Mouse (Mus musculus) hindbrain, embryonic 15.5 days (tissue): ENCODE results near the gene Tspan9. TPM values are rescaled to one million over a fixed set of nuclear protein-coding genes. Genes with fewer than 3 reads are reported as not detected.
A peak's percentile ranks its signal among the peaks of the same experiment; 100 is the strongest.

Experiments
- ATAC-seq: fragments of 200-750 bp; cut with Nextera tagmentation; 2 replicates; pipeline ENCODE4 v1.8.0; 2017; ENCODE audit warnings: low read depth, moderate number of reproducible peaks, moderate TSS enrichment; ENCODE audit not compliant: low FRiP score
- H3K27ac ChIP-seq: fragments of 300-500 bp; sonication (generic); replicated peaks from 2 replicates; pipeline ENCODE4 v1.5.1; 2015; ENCODE audit warnings: mild to moderate bottlenecking, inconsistent platforms
- H3K27me3 ChIP-seq: fragments of 300-500 bp; sonication (generic); 2 replicates; pipeline ENCODE4 v1.6.1; 2015; ENCODE audit warnings: control low read depth, inconsistent platforms
- H3K36me3 ChIP-seq: fragments of 300-500 bp; sonication (generic); 2 replicates; pipeline ENCODE4 v1.6.1; 2015; ENCODE audit warnings: control low read depth, inconsistent platforms
- H3K4me1 ChIP-seq: fragments of 300-500 bp; sonication (generic); replicated peaks from 2 replicates; pipeline ENCODE4 v1.6.1; 2015; ENCODE audit warnings: control low read depth, inconsistent platforms
- H3K4me2 ChIP-seq: fragments of 300-500 bp; sonication (generic); 2 replicates; pipeline ENCODE4 v1.6.1; 2015; ENCODE audit warnings: moderate library complexity, mild to moderate bottlenecking, inconsistent platforms
- H3K4me3 ChIP-seq: fragments of 300-500 bp; sonication (generic); 2 replicates; pipeline ENCODE4 v1.5.1; 2015; ENCODE audit warnings: mild to moderate bottlenecking, inconsistent platforms
- H3K9ac ChIP-seq: fragments of 300-500 bp; sonication (generic); 2 replicates; pipeline ENCODE4 v1.6.1; 2015; ENCODE audit warnings: inconsistent platforms
- H3K9me3 ChIP-seq: fragments of 300-500 bp; sonication (generic); 2 replicates; pipeline ENCODE4 v1.6.1; 2016; ENCODE audit warnings: control low read depth, inconsistent platforms
- WGBS: fragments of 180-500 bp; shearing (Covaris S2); methylation state at CpG from one replicate; pipeline ENCODE4 v1.1.7; 2015; 5-methylcytosine and 5-hydroxymethylcytosine counted together
- polyA plus RNA-seq: library from polyadenylated mRNA; unstranded; fragments of >200 nt; fragmentation: Nextera tagmentation; extraction: Ambion mirVana; gene quantifications from 2 replicates; pipeline ENCODE4 v1.2.1, GENCODE M21; 2015

The Tspan9 gene
- polyA plus RNA-seq, 1 experiment from 2014 or later, result 54.4 TPM

DNA sequence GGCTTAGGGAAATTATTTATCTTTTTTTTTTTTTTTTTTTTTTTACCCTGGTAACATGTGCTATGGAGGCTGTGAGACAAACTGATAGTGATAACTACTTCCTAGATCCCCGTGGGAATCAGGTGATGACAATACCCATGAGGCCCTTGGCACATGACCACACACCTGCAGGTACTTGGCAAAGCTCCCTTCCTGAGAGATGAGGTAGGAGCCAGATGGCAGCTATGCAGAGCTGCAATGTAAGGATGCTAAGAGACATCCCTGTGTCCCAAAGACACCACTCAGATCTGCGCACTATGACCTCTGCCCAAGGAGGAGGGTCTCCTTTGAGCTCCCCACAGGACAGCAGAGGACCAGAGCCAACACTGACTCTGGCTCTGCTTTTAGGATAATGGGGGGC lies 144.3 kb downstream of the Tspan9 start:
- Histone ChIP-seq H3K36me3 (no peaks in the 10 kb centered on the region), H3K4me3 (no peak overlapping the region), H3K9ac (no peak overlapping the region), H3K9me3 (no peaks in the 10 kb centered on the region), H3K27ac (no peak overlapping the region), H3K4me1 (peaks cover 26% of the 10 kb centered on the region), H3K4me2 (no peak overlapping the region), H3K27me3 (no peaks in the 10 kb centered on the region)
- no peak for ATAC-seq
- 81% methylated on average over 2 of the region's 2 CpGs for WGBS

GRCm38 (mm10) chr6:127996928-127997327 lies 146.5 kb downstream of the Tspan9 start:
- 82% methylated on average over 5 of the region's 5 CpGs for WGBS
- Histone ChIP-seq H3K4me1 (peaks cover 9% of the 10 kb centered on the region), H3K27me3 (no peaks in the 10 kb centered on the region), H3K4me3 (no peak overlapping the region), H3K4me2 (no peak overlapping the region), H3K27ac (no peak overlapping the region), H3K9ac (no peak overlapping the region), H3K36me3 (no peaks in the 10 kb centered on the region), H3K9me3 (no peaks in the 10 kb centered on the region)
- no peak for ATAC-seq

DNA sequence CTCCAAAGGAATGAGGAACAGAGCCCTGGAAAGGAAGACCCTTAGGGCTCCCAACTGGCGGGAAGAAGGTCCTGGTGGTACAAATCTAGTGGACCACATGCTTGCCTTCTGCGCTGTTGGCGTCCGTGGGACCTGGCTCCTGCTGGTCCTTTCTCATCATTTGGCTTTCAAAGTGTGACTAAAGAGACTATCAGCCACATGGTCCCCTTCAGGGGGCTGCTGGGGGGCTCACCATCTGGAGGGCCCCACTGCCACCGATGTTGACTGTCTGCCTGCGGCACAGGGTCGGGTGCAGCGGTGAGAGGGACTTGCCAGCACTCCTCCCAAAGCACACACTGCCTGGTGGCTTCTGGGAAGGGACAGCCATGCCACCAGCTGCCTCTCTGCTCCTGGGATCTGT lies 150.4 kb downstream of the Tspan9 start:
- Histone ChIP-seq H3K27me3 (no peaks in the 10 kb centered on the region), H3K4me1 (peaks cover 22% of the 10 kb centered on the region), H3K9me3 (no peaks in the 10 kb centered on the region), H3K9ac (no peak overlapping the region), H3K27ac (no peak overlapping the region), H3K4me2 (no peak overlapping the region), H3K4me3 (no peak overlapping the region), H3K36me3 (no peaks in the 10 kb centered on the region)
- no peak for ATAC-seq
- 58% methylated on average over 8 of the region's 8 CpGs for WGBS

DNA sequence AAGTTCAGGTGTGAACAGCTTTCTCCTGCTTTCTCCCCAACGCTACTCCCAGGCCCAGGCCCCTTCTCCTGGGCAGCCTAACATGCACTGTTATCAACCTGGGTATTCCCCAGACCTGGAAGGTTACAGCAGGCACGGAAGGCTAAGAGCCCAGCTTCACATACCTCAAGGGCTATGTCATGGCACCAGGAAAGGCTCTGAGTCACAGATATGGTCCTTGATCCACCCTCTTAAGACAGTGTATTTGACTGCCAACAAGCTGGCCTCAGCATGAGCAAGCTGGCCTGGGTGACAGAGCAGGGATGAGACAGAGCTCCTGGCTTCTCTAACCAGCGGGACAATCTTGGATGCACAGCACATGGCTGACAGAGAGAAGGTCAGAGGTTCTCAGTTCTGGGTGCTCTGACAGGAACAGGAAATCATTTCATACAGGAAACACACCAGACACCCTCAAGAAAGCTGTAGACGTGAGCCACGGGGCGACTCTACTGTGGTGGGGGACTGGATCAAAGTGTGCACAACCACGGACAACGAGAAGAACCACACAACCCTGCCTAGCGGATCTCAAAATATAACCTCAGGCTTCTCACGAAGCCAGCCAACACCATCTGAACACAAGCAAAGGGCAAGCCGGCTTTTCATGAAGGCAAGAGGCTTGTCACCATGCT lies 151.8 kb downstream of the Tspan9 start:
- ATAC-seq, result no peak
- no peak overlapping the region for H3K4me2 ChIP-seq
- H3K27ac ChIP-seq, result no peak overlapping the region
- H3K9me3 ChIP-seq, result no peaks in the 10 kb centered on the region
- H3K27me3 ChIP-seq, result no peaks in the 10 kb centered on the region
- no peaks in the 10 kb centered on the region for H3K36me3 ChIP-seq
- H3K4me3 ChIP-seq, result no peak overlapping the region
- WGBS, result 92% methylated on average over 11 of the region's 11 CpGs
- H3K9ac ChIP-seq, result no peak overlapping the region
- H3K4me1 ChIP-seq, result peaks cover 22% of the 10 kb centered on the region

GRCm38 (mm10) chr6:127989624-127990212 lies 153.7 kb downstream of the Tspan9 start:
- no peaks in the 10 kb centered on the region for H3K27me3 ChIP-seq
- WGBS, result 57% methylated on average over 11 of the region's 11 CpGs
- H3K36me3 ChIP-seq, result no peaks in the 10 kb centered on the region
- peaks cover 27% of the 10 kb centered on the region for H3K4me1 ChIP-seq
- H3K4me2 ChIP-seq, result no peak overlapping the region
- H3K27ac ChIP-seq, result peak overlapping the region; percentile 68
- H3K9me3 ChIP-seq, result no peaks in the 10 kb centered on the region
- H3K9ac ChIP-seq, result no peak overlapping the region
- ATAC-seq, result peak; percentile 57
- no peak overlapping the region for H3K4me3 ChIP-seq

DNA sequence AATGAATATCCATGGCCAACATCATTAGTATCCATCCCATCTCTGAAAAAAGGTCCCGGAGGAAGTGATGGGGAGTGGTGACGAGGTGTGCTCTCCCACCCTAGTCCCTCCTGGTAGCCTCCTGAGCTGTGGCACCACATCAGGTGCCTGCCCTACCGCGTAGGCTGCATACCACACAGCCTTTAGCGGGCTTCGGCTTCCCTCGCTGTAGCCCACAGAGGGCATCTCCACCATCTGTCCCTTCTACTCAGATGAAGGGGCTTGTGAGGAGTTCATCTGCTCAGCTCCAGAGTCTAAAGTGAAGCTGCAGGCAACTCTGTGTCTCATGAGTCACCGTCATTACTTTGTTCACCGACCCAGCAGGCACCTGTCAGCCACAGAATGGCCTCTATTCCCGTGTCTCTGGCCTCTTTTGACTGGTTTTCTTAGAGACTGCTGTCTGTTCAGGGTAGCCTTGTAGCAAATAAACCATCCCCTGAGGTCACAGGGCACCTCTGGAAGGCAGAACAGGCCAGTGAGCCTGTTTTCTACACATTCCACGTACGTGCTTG lies 154.4 kb downstream of the Tspan9 start:
- ATAC-seq, result no peak; the same call in 1 of the 2 replicates
- Histone ChIP-seq H3K4me2 (no peak overlapping the region), H3K9ac (no peak overlapping the region), H3K9me3 (no peaks in the 10 kb centered on the region), H3K27me3 (no peaks in the 10 kb centered on the region), H3K36me3 (no peaks in the 10 kb centered on the region), H3K4me1 (peaks cover 27% of the 10 kb centered on the region), H3K4me3 (no peak overlapping the region), H3K27ac (peak overlapping the region; percentile 68)
- 66% methylated on average over 12 of the region's 12 CpGs for WGBS

DNA sequence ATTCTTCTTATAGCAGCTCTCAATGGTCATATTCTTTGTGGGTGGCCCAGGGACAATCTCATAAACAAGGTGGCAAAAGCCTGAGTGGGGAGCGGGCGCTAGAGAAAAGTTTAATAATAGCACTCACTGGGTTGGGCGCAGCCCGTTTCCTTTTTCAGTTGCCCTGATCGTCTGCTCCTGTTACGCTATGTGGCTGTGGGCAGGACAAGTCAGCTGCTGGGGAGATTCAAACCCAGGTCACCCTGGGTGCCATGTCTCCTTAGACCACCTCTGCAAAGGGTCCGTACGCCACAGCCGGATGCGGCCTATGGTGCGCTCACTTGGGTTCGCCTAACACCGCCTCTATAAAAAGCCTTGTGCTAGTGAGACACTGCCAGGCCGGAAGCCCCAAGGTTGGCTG lies 156.0 kb downstream of the Tspan9 start:
- Histone ChIP-seq H3K27me3 (no peaks in the 10 kb centered on the region), H3K4me2 (no peak overlapping the region), H3K9ac (no peak overlapping the region), H3K4me3 (no peak overlapping the region), H3K4me1 (peaks cover 27% of the 10 kb centered on the region), H3K36me3 (no peaks in the 10 kb centered on the region), H3K9me3 (no peaks in the 10 kb centered on the region), H3K27ac (no peak overlapping the region)
- WGBS, result 95% methylated on average over 14 of the region's 14 CpGs
- no peak for ATAC-seq

DNA sequence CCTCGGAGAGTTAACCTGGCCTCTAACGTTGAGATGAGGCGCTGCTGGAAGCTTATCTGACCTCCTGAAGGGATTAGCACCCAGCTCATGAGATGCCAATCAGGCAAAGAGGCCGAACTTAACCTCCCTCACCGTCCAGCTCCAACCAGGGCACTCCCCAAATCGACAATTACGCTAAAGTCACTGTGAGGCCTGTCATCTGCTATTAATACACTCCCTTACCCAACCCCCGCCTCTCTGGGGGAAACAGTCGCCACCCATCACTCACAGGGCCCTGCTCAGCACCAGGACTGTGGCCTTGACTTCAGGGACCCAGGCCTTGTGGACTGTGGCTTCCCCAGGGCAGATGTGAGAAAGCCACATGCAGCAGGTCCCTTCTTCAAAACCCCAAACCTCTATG lies 157.0 kb downstream of the Tspan9 start:
- peaks cover 30% of the 10 kb centered on the region for H3K4me1 ChIP-seq
- 63% methylated on average over 9 of the region's 9 CpGs for WGBS
- no peak for ATAC-seq

DNA sequence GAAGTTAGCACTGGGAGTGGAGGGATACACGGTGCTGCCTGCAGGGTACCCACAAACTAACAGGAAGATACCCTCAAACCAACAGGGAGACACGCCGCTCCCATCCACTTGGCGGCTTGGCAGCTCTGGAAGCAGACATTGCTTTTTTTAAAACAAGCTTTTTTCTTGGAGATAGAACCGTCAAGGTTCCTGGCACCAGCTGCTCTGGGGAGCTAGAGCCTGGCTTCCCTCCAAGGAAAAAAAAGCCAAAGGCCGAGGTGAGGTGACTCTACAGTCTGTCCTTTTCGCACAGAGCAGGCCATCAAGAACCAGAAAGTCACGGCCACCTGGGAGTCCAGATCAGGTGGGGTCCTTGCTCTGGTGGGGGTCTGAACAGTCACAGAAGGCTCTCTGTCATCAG lies 162.2 kb downstream of the Tspan9 start:
- Histone ChIP-seq H3K27ac (no peak overlapping the region), H3K4me3 (no peak overlapping the region), H3K4me1 (peaks cover 37% of the 10 kb centered on the region), H3K36me3 (no peaks in the 10 kb centered on the region), H3K9ac (no peak overlapping the region), H3K27me3 (no peaks in the 10 kb centered on the region), H3K4me2 (no peak overlapping the region), H3K9me3 (no peaks in the 10 kb centered on the region)
- ATAC-seq, result no peak
- WGBS, result 48% methylated on average over 8 of the region's 8 CpGs

More for the DNA sequence above, 157.0 kb downstream of the Tspan9 start:
- no peak overlapping the region for H3K9ac ChIP-seq
- H3K4me3 ChIP-seq, result no peak overlapping the region
- H3K27me3 ChIP-seq, result no peaks in the 10 kb centered on the region
- no peaks in the 10 kb centered on the region for H3K36me3 ChIP-seq
- H3K4me2 ChIP-seq, result no peak overlapping the region
- no peak overlapping the region for H3K27ac ChIP-seq
- H3K9me3 ChIP-seq, result no peaks in the 10 kb centered on the region

- 44% methylated on average over 11 of the region's 11 CpGs for WGBS
- no peaks in the 10 kb centered on the region for H3K9me3 ChIP-seq
These were observed 162.9 kb downstream of the Tspan9 start for GRCm38 (mm10) chr6:127980381-127981045.

GRCm38 (mm10) chr6:127979831-127980230 lies 163.6 kb downstream of the Tspan9 start:
- no peak overlapping the region for H3K4me2 ChIP-seq
- H3K4me1 ChIP-seq, result peaks cover 32% of the 10 kb centered on the region
- no peaks in the 10 kb centered on the region for H3K27me3 ChIP-seq
- WGBS, result 84% methylated on average over 5 of the region's 5 CpGs
- no peak overlapping the region for H3K4me3 ChIP-seq
- no peak overlapping the region for H3K9ac ChIP-seq
- no peaks in the 10 kb centered on the region for H3K36me3 ChIP-seq
- H3K27ac ChIP-seq, result no peak overlapping the region
- ATAC-seq, result no peak
- H3K9me3 ChIP-seq, result no peaks in the 10 kb centered on the region

More at GRCm38 (mm10) chr6:127980381-127981045, 162.9 kb downstream of the Tspan9 start:
- Histone ChIP-seq H3K4me1 (peaks cover 35% of the 10 kb centered on the region), H3K4me3 (no peak overlapping the region), H3K9ac (no peak overlapping the region), H3K27me3 (no peaks in the 10 kb centered on the region), H3K36me3 (no peaks in the 10 kb centered on the region), H3K27ac (no peak overlapping the region), H3K4me2 (no peak overlapping the region)
- no peak for ATAC-seq

DNA sequence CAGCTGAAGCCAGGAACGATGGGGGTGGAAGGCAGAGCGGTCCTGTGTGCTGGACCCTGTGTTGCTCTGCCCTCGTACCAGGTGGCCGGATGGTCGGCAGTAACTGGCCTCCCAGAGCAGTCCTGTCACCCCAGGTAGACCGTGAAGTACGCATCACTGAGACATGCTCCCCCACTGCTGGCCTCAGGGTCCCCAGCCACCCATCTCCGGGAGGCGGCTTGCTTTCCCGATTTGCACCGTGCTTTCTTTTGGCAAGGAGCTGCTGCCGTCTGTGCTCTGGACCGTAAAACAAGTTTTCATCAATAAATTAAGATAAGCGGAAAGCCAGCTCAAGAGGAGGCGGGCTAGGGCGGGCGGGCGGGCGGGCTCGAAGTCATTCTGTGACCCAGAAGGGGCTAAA lies 164.5 kb downstream of the Tspan9 start:
- ATAC-seq, result no peak
- no peaks in the 10 kb centered on the region for H3K9me3 ChIP-seq
- WGBS, result 34% methylated on average over 20 of the region's 20 CpGs
- H3K9ac ChIP-seq, result no peak overlapping the region
- H3K27ac ChIP-seq, result no peak overlapping the region
- no peaks in the 10 kb centered on the region for H3K27me3 ChIP-seq
- no peak overlapping the region for H3K4me2 ChIP-seq
- no peak overlapping the region for H3K4me3 ChIP-seq
- peaks cover 38% of the 10 kb centered on the region for H3K4me1 ChIP-seq
- H3K36me3 ChIP-seq, result no peaks in the 10 kb centered on the region
